Mouse (Mus musculus) embryonic facial prominence, embryonic 13.5 days (tissue): ENCODE results near the gene Sema4b. TPM values are rescaled to one million over a fixed set of nuclear protein-coding genes. Genes with fewer than 3 reads are reported as not detected.

Source experiments
- ATAC-seq: fragments of 200-750 bp; cut with Nextera tagmentation; 2 replicates; pipeline ENCODE4 v1.8.0; 2017; ENCODE audit warnings: low read depth; ENCODE audit not compliant: insufficient number of reproducible peaks, insufficient read depth, low FRiP score, low TSS enrichment
- H3K27ac ChIP-seq: fragments of 300-500 bp; sonication (generic); 2 replicates; pipeline ENCODE4 v1.5.1; 2015; ENCODE audit warnings: moderate library complexity, mild to moderate bottlenecking, inconsistent platforms
- H3K27me3 ChIP-seq: fragments of 300-500 bp; sonication (generic); 2 replicates; pipeline ENCODE4 v1.6.1; 2015; ENCODE audit warnings: mild to moderate bottlenecking, inconsistent platforms
- H3K36me3 ChIP-seq: fragments of 300-500 bp; sonication (generic); 2 replicates; pipeline ENCODE4 v1.6.1; 2015; ENCODE audit warnings: mild to moderate bottlenecking, inconsistent platforms
- H3K4me1 ChIP-seq: fragments of 300-500 bp; sonication (generic); 2 replicates; pipeline ENCODE4 v1.6.1; 2015; ENCODE audit warnings: inconsistent platforms
- H3K4me2 ChIP-seq: fragments of 300-500 bp; sonication (generic); 2 replicates; pipeline ENCODE4 v1.6.1; 2015; ENCODE audit warnings: moderate library complexity, mild to moderate bottlenecking, inconsistent platforms
- H3K4me3 ChIP-seq: fragments of 300-500 bp; sonication (generic); 2 replicates; pipeline ENCODE4 v1.5.1; 2015; ENCODE audit warnings: mild to moderate bottlenecking, inconsistent platforms
- H3K9ac ChIP-seq: fragments of 300-500 bp; sonication (generic); 2 replicates; pipeline ENCODE4 v1.6.1; 2015; ENCODE audit warnings: mild to moderate bottlenecking, inconsistent platforms
- H3K9me3 ChIP-seq: fragments of 300-500 bp; sonication (generic); 2 replicates; pipeline ENCODE4 v1.6.1; 2016; ENCODE audit warnings: inconsistent platforms
- WGBS: fragments of 180-500 bp; shearing (Covaris S2); methylation state at CpG from one replicate; pipeline ENCODE4 v1.1.7; 2015; ENCODE audit warnings: mixed read lengths; 5-methylcytosine and 5-hydroxymethylcytosine counted together
- polyA plus RNA-seq: library from polyadenylated mRNA; unstranded; fragments of >200 nt; fragmentation: Nextera tagmentation; extraction: Ambion mirVana; gene quantifications from 2 replicates; pipeline ENCODE4 v1.2.1, GENCODE M21; 2015

The Sema4b gene
- polyA plus RNA-seq, 1 experiment from 2014 or later, result 19.8 TPM

DNA sequence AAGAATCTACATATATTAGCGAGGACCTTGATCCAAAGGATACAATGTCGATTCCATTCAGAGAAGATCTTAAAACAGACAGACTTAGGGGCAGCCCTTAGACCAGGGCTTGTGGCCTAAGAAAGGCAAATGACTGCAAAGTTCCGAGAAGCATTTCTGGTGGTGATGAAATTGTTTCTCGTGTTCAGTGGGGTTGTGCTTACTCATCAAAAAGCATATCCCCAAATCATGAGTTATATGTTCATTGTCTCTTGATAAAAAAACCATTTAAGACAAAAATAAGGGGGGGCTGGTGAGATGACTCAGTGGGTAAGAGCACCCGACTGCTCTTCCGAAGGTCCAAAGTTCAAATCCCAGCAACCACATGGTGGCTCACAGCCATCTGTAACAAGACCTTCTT, 7.3 kb upstream of the Sema4b start:
- no peaks in the 10 kb centered on the region for H3K27me3 ChIP-seq
- no peaks in the 10 kb centered on the region for H3K9me3 ChIP-seq
- no peaks in the 10 kb centered on the region for H3K36me3 ChIP-seq
- H3K4me3 ChIP-seq, result no peak overlapping the region
- no peak overlapping the region for H3K27ac ChIP-seq
- no peak overlapping the region for H3K4me2 ChIP-seq
- H3K4me1 ChIP-seq, result no peaks in the 10 kb centered on the region
- no peak for ATAC-seq
- H3K9ac ChIP-seq, result no peak overlapping the region
- WGBS, result 90% methylated on average over 6 of the region's 6 CpGs

DNA sequence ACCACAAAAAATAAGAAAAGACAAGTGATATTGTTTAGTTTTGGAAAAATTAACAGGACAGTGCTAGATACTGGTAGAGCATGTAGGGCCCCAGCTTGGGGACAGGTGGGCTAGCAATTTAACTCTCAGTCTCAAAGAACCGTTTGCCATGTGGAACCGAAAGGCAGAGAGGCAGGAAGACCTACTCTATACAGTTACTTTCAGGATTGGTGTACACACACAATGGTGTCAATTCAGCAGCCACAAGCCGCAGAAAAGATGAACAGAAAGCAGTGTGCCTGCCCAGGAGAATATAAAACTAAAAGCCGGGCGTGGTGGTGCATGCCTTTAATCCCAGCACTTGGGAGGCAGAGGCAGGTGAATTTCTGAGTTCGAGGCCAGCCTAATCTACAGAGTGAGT, 6.9 kb upstream of the Sema4b start:
- H3K4me2 ChIP-seq, result no peak overlapping the region
- no peaks in the 10 kb centered on the region for H3K4me1 ChIP-seq
- no peak overlapping the region for H3K4me3 ChIP-seq
- H3K27ac ChIP-seq, result no peak overlapping the region
- ATAC-seq, result no peak
- no peak overlapping the region for H3K9ac ChIP-seq
- H3K9me3 ChIP-seq, result no peaks in the 10 kb centered on the region
- H3K36me3 ChIP-seq, result no peaks in the 10 kb centered on the region
- WGBS, result 80% methylated on average over 6 of the region's 6 CpGs
- no peaks in the 10 kb centered on the region for H3K27me3 ChIP-seq

- H3K9me3 ChIP-seq, result no peaks in the 10 kb centered on the region
- no peak overlapping the region for H3K9ac ChIP-seq
- no peak overlapping the region for H3K4me2 ChIP-seq
- H3K4me1 ChIP-seq, result no peaks in the 10 kb centered on the region
- H3K4me3 ChIP-seq, result no peak overlapping the region
- H3K27ac ChIP-seq, result no peak overlapping the region
- H3K36me3 ChIP-seq, result no peaks in the 10 kb centered on the region
- 74% methylated on average over 3 of the region's 3 CpGs for WGBS
- ATAC-seq, result no peak
- H3K27me3 ChIP-seq, result no peaks in the 10 kb centered on the region
Observed at GRCm38 (mm10) chr7:80180202-80180601, 6.4 kb upstream of the Sema4b start.

GRCm38 (mm10) chr7:80181078-80181477, 5.6 kb upstream of the Sema4b start:
- 77% methylated on average over 2 of the region's 2 CpGs for WGBS
- no peaks in the 10 kb centered on the region for H3K27me3 ChIP-seq
- H3K4me3 ChIP-seq, result no peak overlapping the region
- H3K9me3 ChIP-seq, result no peaks in the 10 kb centered on the region
- no peaks in the 10 kb centered on the region for H3K36me3 ChIP-seq
- no peak overlapping the region for H3K4me2 ChIP-seq
- H3K27ac ChIP-seq, result no peak overlapping the region
- H3K4me1 ChIP-seq, result peaks cover 2% of the 10 kb centered on the region; the same call in 1 of the 2 replicates
- no peak overlapping the region for H3K9ac ChIP-seq
- ATAC-seq, result no peak

GRCm38 (mm10) chr7:80182139-80182538, 4.5 kb upstream of the Sema4b start:
- Histone ChIP-seq H3K9me3 (no peaks in the 10 kb centered on the region), H3K4me1 (peaks cover 11% of the 10 kb centered on the region), H3K27me3 (no peaks in the 10 kb centered on the region), H3K27ac (no peak overlapping the region), H3K9ac (no peak overlapping the region), H3K36me3 (no peaks in the 10 kb centered on the region), H3K4me2 (no peak overlapping the region), H3K4me3 (no peak overlapping the region)
- ATAC-seq, result no peak

GRCm38 (mm10) chr7:80183466-80183865, 3.2 kb upstream of the Sema4b start:
- no peak overlapping the region for H3K4me3 ChIP-seq
- no peak overlapping the region for H3K27ac ChIP-seq
- H3K9me3 ChIP-seq, result no peaks in the 10 kb centered on the region
- no peaks in the 10 kb centered on the region for H3K36me3 ChIP-seq
- ATAC-seq, result no peak
- H3K9ac ChIP-seq, result no peak overlapping the region
- no peaks in the 10 kb centered on the region for H3K27me3 ChIP-seq
- WGBS, result 81% methylated on average over 1 of the region's 1 CpGs
- no peak overlapping the region for H3K4me2 ChIP-seq
- peaks cover 21% of the 10 kb centered on the region for H3K4me1 ChIP-seq

DNA sequence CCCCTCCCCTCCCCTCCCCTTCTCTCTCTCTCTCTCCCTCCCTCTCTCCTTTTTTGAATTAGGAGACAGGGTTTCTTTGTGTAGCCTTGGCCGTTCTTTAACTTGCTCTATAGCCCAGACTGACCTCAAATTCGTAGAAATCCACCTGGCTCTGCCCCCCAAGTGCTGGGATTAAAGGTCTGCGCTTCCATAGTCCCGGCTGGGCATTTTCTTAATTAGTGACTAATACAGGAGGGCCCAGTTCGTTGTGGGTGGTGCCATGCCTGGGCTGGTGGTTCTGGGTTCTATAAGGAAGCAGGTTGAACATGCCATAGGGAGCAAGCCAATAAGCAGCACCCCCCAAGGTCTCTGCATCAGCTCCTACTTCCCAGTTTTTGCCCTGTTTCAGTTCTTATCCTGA, 2.7 kb upstream of the Sema4b start:
- H3K27me3 ChIP-seq, result no peaks in the 10 kb centered on the region
- 46% methylated on average over 5 of the region's 5 CpGs for WGBS
- ATAC-seq, result no peak

DNA sequence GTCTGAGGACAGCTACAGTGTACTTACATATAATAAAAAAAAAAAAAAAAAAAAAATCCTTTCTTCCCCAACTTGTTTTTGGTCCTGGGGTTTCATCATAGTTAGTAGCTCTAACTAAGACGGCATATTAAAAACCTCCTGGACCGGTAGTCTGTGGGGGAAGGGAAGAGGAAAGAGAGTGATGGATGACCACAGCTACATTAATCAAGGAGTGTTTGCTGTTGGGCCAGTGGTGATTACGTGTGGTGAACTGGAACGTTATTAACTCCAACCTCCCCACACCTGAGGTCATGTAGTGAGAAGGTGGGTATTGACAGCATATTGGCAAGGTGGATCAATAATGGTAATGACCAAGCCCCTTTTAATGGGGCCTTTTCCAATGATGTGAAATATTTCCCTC, 2.1 kb upstream of the Sema4b start:
- no peak for ATAC-seq
- H3K9me3 ChIP-seq, result no peaks in the 10 kb centered on the region
- H3K4me2 ChIP-seq, result no peak overlapping the region
- H3K4me3 ChIP-seq, result no peak overlapping the region
- H3K27ac ChIP-seq, result no peak overlapping the region
- 75% methylated on average over 4 of the region's 4 CpGs for WGBS
- peaks cover 32% of the 10 kb centered on the region for H3K4me1 ChIP-seq
- H3K36me3 ChIP-seq, result no peaks in the 10 kb centered on the region
- H3K27me3 ChIP-seq, result no peaks in the 10 kb centered on the region
- H3K9ac ChIP-seq, result no peak overlapping the region

More for the DNA sequence above, 2.7 kb upstream of the Sema4b start:
- Histone ChIP-seq H3K9ac (no peak overlapping the region), H3K4me3 (no peak overlapping the region), H3K27ac (no peak overlapping the region), H3K4me1 (peaks cover 27% of the 10 kb centered on the region), H3K9me3 (no peaks in the 10 kb centered on the region), H3K36me3 (no peaks in the 10 kb centered on the region), H3K4me2 (no peak overlapping the region)

GRCm38 (mm10) chr7:80184968-80185367, 1.7 kb upstream of the Sema4b start:
- no peak overlapping the region for H3K27ac ChIP-seq
- no peak overlapping the region for H3K9ac ChIP-seq
- H3K36me3 ChIP-seq, result no peaks in the 10 kb centered on the region
- 43% methylated on average over 6 of the region's 6 CpGs for WGBS
- H3K9me3 ChIP-seq, result no peaks in the 10 kb centered on the region
- no peak overlapping the region for H3K4me3 ChIP-seq
- ATAC-seq, result no peak
- H3K27me3 ChIP-seq, result no peaks in the 10 kb centered on the region
- peaks cover 33% of the 10 kb centered on the region for H3K4me1 ChIP-seq
- no peak overlapping the region for H3K4me2 ChIP-seq

DNA sequence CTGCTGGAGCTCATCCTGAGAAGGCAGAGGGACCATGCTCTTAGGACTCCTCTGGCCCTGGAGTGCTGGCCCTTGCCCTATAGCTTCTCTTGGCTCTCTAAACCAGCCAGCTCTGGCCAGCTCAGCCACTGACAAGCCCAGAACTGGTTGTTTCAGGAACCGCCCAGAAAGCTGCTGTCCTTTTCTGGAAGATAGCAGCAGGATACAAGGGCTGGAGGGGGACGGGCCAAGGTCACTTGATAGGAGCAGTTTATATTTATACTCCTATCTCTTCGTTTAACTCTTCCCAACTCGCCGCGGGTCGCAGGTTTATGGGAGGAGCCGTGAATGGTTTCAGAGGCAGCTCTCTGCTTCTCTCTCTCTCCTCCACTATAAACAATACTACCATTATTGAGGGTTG, 620 bp upstream of the Sema4b start:
- H3K4me2 ChIP-seq, result peak overlapping the region; percentile 89
- no peak overlapping the region for H3K9ac ChIP-seq
- 18% methylated on average over 8 of the region's 8 CpGs for whole genome bisulfite sequencing
- no peaks in the 10 kb centered on the region for H3K27me3 ChIP-seq
- no peak overlapping the region for H3K27ac ChIP-seq
- no peaks in the 10 kb centered on the region for H3K36me3 ChIP-seq
- H3K9me3 ChIP-seq, result no peaks in the 10 kb centered on the region
- peaks cover 39% of the 10 kb centered on the region for H3K4me1 ChIP-seq
- no peak for ATAC-seq
- H3K4me3 ChIP-seq, result peak overlapping the region; percentile 57

DNA sequence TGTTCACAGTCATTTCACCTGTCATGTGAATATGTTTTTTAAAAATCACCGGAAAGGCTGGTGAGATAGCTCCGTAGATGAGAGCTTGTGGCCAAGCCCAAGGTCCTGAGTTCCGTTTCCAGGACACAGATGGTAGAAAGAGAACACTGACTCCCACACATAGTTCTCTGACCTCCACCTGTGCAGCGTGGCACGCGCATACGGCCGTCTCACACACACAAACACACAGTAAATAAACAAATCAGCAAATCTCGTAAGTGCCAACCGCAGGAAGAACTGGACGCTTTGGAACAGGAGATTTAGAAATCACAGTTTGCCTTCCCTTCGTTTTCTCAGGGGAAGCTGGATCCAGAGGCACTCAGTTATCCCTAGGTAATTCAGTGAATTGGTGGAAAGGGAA, 860 bp downstream of the Sema4b start:
- Histone ChIP-seq H3K9ac (peak overlapping the region; percentile 76; the same call in 1 of the 2 replicates), H3K4me3 (peak overlapping the region; percentile 57), H3K4me2 (peak overlapping the region; percentile 89), H3K9me3 (no peaks in the 10 kb centered on the region), H3K36me3 (no peaks in the 10 kb centered on the region), H3K27ac (0 out of 2 replicates have a peak overlapping the region, but pooled peaks have one; percentile 51), H3K4me1 (peaks cover 54% of the 10 kb centered on the region), H3K27me3 (no peaks in the 10 kb centered on the region)
- no peak for ATAC-seq
- WGBS, result 77% methylated on average over 12 of the region's 12 CpGs

- Histone ChIP-seq H3K9me3 (no peaks in the 10 kb centered on the region), H3K4me3 (no peak overlapping the region), H3K4me1 (peaks cover 64% of the 10 kb centered on the region), H3K27ac (peak overlapping the region; percentile 58), H3K4me2 (0 out of 2 replicates have a peak overlapping the region, but pooled peaks have one; percentile 9), H3K36me3 (no peaks in the 10 kb centered on the region), H3K27me3 (no peaks in the 10 kb centered on the region), H3K9ac (no peak overlapping the region)
- WGBS, result 66% methylated on average over 2 of the region's 2 CpGs
- ATAC-seq, result no peak
Observed at GRCm38 (mm10) chr7:80188579-80189125, 2.0 kb downstream of the Sema4b start.
